Mouse (Mus musculus): ENCODE results near the gene Ccna1. TPM values are rescaled to one million over a fixed set of nuclear protein-coding genes. Genes with fewer than 3 reads are reported as not detected.

Gene Ccna1
- polyA plus RNA-seq, 1 experiment from 2014 or later = 3.3 TPM

GRCm38 (mm10) chr3:55022247-55022646 lies 33.1 kb downstream of the Ccna1 start:
- Histone ChIP-seq H3K36me3 (ENCODE audit: control insufficient read depth, insufficient read depth, low read length) (no peaks in the 10 kb centered on the region), H3K27me3 (ENCODE audit: control insufficient read depth, insufficient read depth, low read length) (no peaks in the 10 kb centered on the region), H3K9me3 (ENCODE audit: control insufficient read depth, low read depth, low read length) (no peaks in the 10 kb centered on the region), H3K9ac (replicated peaks; ENCODE audit: low read depth, low read length) (no peak overlapping the region), H3K4me3 (ENCODE audit: low read depth, low read length) (no peak overlapping the region), H3K27ac (ENCODE audit: low read length) (no peak overlapping the region), H3K4me1 (ENCODE audit: control insufficient read depth, insufficient read depth, low read length) (no peaks in the 10 kb centered on the region), H3K4me2 (replicated peaks; ENCODE audit: low read depth, low read length) (no peak overlapping the region)
- no peak for ATAC-seq (ENCODE audit: insufficient number of reproducible peaks, insufficient read depth, low FRiP score, low read depth)
- WGBS = 81% methylated on average over 1 of the region's 1 CpGs

- no peak overlapping the region for H3K4me2 ChIP-seq (replicated peaks; ENCODE audit: low read depth, low read length)
- 69% methylated on average over 4 of the region's 4 CpGs for WGBS
- no peak overlapping the region for H3K4me3 ChIP-seq (ENCODE audit: low read depth, low read length)
- no peaks in the 10 kb centered on the region for H3K9me3 ChIP-seq (ENCODE audit: control insufficient read depth, low read depth, low read length)
- H3K9ac ChIP-seq (replicated peaks; ENCODE audit: low read depth, low read length) = no peak overlapping the region
- H3K4me1 ChIP-seq (ENCODE audit: control insufficient read depth, insufficient read depth, low read length) = no peaks in the 10 kb centered on the region
- ATAC-seq (ENCODE audit: insufficient number of reproducible peaks, insufficient read depth, low FRiP score, low read depth) = no peak
- H3K27me3 ChIP-seq (ENCODE audit: control insufficient read depth, insufficient read depth, low read length) = no peaks in the 10 kb centered on the region
- H3K36me3 ChIP-seq (ENCODE audit: control insufficient read depth, insufficient read depth, low read length) = no peaks in the 10 kb centered on the region
- H3K27ac ChIP-seq (ENCODE audit: low read length) = no peak overlapping the region
Measured at GRCm38 (mm10) chr3:55012536-55012935, 42.8 kb downstream of the Ccna1 start.

- Histone ChIP-seq H3K4me3 (ENCODE audit: low read depth, low read length) (no peak overlapping the region), H3K27ac (ENCODE audit: low read length) (no peak overlapping the region), H3K4me2 (replicated peaks; ENCODE audit: low read depth, low read length) (no peak overlapping the region), H3K27me3 (ENCODE audit: control insufficient read depth, insufficient read depth, low read length) (no peaks in the 10 kb centered on the region), H3K9ac (replicated peaks; ENCODE audit: low read depth, low read length) (no peak overlapping the region), H3K9me3 (ENCODE audit: control insufficient read depth, low read depth, low read length) (no peaks in the 10 kb centered on the region), H3K36me3 (ENCODE audit: control insufficient read depth, insufficient read depth, low read length) (no peaks in the 10 kb centered on the region), H3K4me1 (ENCODE audit: control insufficient read depth, insufficient read depth, low read length) (no peaks in the 10 kb centered on the region)
- WGBS = 22% methylated on average over 7 of the region's 7 CpGs
- ATAC-seq (ENCODE audit: insufficient number of reproducible peaks, insufficient read depth, low FRiP score, low read depth) = no peak
Measured at GRCm38 (mm10) chr3:55011681-55012080, 43.6 kb downstream of the Ccna1 start.

- Histone ChIP-seq H3K9me3 (ENCODE audit: control insufficient read depth, low read depth, low read length) (no peaks in the 10 kb centered on the region), H3K9ac (replicated peaks; ENCODE audit: low read depth, low read length) (no peak overlapping the region), H3K27me3 (ENCODE audit: control insufficient read depth, insufficient read depth, low read length) (no peaks in the 10 kb centered on the region), H3K27ac (ENCODE audit: low read length) (no peak overlapping the region), H3K4me3 (ENCODE audit: low read depth, low read length) (no peak overlapping the region), H3K36me3 (ENCODE audit: control insufficient read depth, insufficient read depth, low read length) (no peaks in the 10 kb centered on the region), H3K4me2 (replicated peaks; ENCODE audit: low read depth, low read length) (no peak overlapping the region), H3K4me1 (ENCODE audit: control insufficient read depth, insufficient read depth, low read length) (no peaks in the 10 kb centered on the region)
- WGBS = 72% methylated on average over 6 of the region's 6 CpGs
- ATAC-seq (ENCODE audit: insufficient number of reproducible peaks, insufficient read depth, low FRiP score, low read depth) = no peak
Measured at GRCm38 (mm10) chr3:55008965-55009741, 46.1 kb downstream of the Ccna1 start.

- no peak for ATAC-seq (ENCODE audit: insufficient number of reproducible peaks, insufficient read depth, low FRiP score, low read depth)
- Histone ChIP-seq H3K9me3 (ENCODE audit: control insufficient read depth, low read depth, low read length) (no peaks in the 10 kb centered on the region), H3K9ac (replicated peaks; ENCODE audit: low read depth, low read length) (no peak overlapping the region), H3K4me2 (replicated peaks; ENCODE audit: low read depth, low read length) (no peak overlapping the region), H3K27me3 (ENCODE audit: control insufficient read depth, insufficient read depth, low read length) (no peaks in the 10 kb centered on the region), H3K4me1 (ENCODE audit: control insufficient read depth, insufficient read depth, low read length) (no peaks in the 10 kb centered on the region), H3K27ac (ENCODE audit: low read length) (no peak overlapping the region), H3K4me3 (ENCODE audit: low read depth, low read length) (no peak overlapping the region), H3K36me3 (ENCODE audit: control insufficient read depth, insufficient read depth, low read length) (no peaks in the 10 kb centered on the region)
- WGBS = 51% methylated on average over 4 of the region's 4 CpGs
Measured at GRCm38 (mm10) chr3:55004036-55004435, 51.3 kb downstream of the Ccna1 start.

- H3K36me3 ChIP-seq (ENCODE audit: control insufficient read depth, insufficient read depth, low read length) = no peaks in the 10 kb centered on the region
- H3K4me2 ChIP-seq (replicated peaks; ENCODE audit: low read depth, low read length) = no peak overlapping the region
- no peak overlapping the region for H3K27ac ChIP-seq (ENCODE audit: low read length)
- H3K9ac ChIP-seq (replicated peaks; ENCODE audit: low read depth, low read length) = no peak overlapping the region
- no peak overlapping the region for H3K4me3 ChIP-seq (ENCODE audit: low read depth, low read length)
- no peaks in the 10 kb centered on the region for H3K4me1 ChIP-seq (ENCODE audit: control insufficient read depth, insufficient read depth, low read length)
- no peaks in the 10 kb centered on the region for H3K27me3 ChIP-seq (ENCODE audit: control insufficient read depth, insufficient read depth, low read length)
- no peaks in the 10 kb centered on the region for H3K9me3 ChIP-seq (ENCODE audit: control insufficient read depth, low read depth, low read length)
- 65% methylated on average over 4 of the region's 4 CpGs for WGBS
- no peak for ATAC-seq (ENCODE audit: insufficient number of reproducible peaks, insufficient read depth, low FRiP score, low read depth)
Measured at GRCm38 (mm10) chr3:55001677-55002076, 53.6 kb downstream of the Ccna1 start.

Other genes with a start within 250 kb of the Ccna1 start
- gene Rfxap, start 247.7 kb downstream of the Ccna1 start, polyA plus RNA-seq (2014; fragmentation: Nextera tagmentation; extraction: Ambion mirVana) = 33.4 and 39.9 TPM in 2 replicates
- gene Sertm1, start 139.6 kb downstream of the Ccna1 start, polyA plus RNA-seq (2014; fragmentation: Nextera tagmentation; extraction: Ambion mirVana) = not detected in 2 replicates
- gene Spg20, start 56.6 kb upstream of the Ccna1 start, polyA plus RNA-seq (2014; fragmentation: Nextera tagmentation; extraction: Ambion mirVana) = 43.3 and 46.7 TPM in 2 replicates
- gene Ccdc169, start 81.8 kb upstream of the Ccna1 start, polyA plus RNA-seq (2014; fragmentation: Nextera tagmentation; extraction: Ambion mirVana) = not detected in 2 replicates
- not detected in 2 replicates for gene Sohlh2, start 126.5 kb upstream of the Ccna1 start, polyA plus RNA-seq (2014; fragmentation: Nextera tagmentation; extraction: Ambion mirVana)
- gene Dclk1, start 186.9 kb upstream of the Ccna1 start, polyA plus RNA-seq (2014; fragmentation: Nextera tagmentation; extraction: Ambion mirVana) = 18.4 and 18.7 TPM in 2 replicates

Data from stomach, embryonic 14.5 days (tissue).